Mouse (Mus musculus) hematopoietic stem cell, adult 5-6 weeks (primary cell): Measurements from ENCODE around the gene Nbas. TPM values are rescaled to one million over a fixed set of nuclear protein-coding genes. Genes with fewer than 3 reads are reported as not detected.

Experiments used
- ATAC-seq, 2 experiments: fragments of 125-278 bp in 1 of 2; replicated peaks in 1 of 2; 2 replicates each; pipeline ENCODE4 v1.8.0; 2016 to 2017; ENCODE audit warnings: inconsistent platforms in 2 of 2, mild to moderate bottlenecking in 2 of 2, moderate number of reproducible peaks in 2 of 2, low read depth in 1 of 2, moderate TSS enrichment in 1 of 2; ENCODE audit not compliant: low FRiP score in 2 of 2, poor library complexity in 2 of 2, severe bottlenecking in 2 of 2, insufficient read depth in 1 of 2, low TSS enrichment in 1 of 2
- total RNA-seq: library from RNA; stranded (forward); fragments of 172-1452, 232-1000 nt; gene quantifications from 2 replicates; pipeline ENCODE4 v1.2.3, GENCODE M21; 2017

The Nbas gene
- total RNA-seq, 1 experiment from 2014 or later: 12.4 TPM

DNA sequence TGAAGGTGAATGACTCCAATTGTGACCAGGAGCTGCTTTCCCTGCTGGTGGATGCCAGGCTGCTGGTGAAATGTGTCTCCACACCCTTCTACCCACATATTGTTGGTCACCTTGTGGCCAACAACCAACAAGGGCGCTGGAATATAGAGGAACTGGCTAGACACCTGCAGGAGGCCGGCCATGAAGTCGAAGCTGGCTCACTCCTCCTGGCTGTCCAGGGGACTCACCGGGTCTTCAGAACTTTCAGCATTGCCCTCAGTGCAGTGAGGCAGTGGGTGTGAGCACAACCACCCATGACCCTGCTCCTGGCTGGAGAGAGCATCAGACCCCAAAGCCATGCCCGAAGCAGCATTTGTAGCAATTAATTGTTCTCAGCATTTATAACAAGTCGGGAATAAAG, 314.5 kb downstream of the Nbas start:
- ATAC-seq: no peak

DNA sequence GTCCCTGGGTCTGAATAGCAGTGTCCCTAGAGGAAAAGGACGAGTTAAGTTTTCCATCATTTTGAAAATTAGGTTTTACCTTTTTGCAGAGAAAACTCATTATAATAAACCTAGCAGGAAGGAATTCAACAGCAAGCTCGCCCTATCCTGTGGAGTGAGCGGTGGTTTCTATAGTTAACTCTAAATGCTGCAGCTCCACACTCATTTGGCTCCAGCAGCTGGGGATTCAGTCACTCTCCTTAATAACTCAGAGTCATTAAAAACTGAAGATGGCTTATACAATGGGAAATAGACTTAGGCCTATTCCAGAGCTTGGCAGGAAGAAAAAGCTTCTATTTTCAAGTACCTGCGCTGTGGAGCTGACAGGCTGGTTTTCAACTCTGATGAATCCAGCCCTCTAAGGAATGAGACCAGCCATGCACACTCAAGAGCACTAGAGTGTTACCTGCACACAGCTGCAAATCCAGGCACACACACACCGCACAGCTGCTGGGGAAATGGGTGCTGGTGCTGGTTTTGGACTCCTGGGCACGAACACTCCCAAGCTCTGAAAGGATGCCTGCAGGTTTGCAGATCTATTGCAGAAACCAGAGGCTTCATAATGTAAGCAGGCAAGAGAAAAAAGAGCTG, 316.7 kb downstream of the Nbas start:
- ATAC-seq: no peak

DNA sequence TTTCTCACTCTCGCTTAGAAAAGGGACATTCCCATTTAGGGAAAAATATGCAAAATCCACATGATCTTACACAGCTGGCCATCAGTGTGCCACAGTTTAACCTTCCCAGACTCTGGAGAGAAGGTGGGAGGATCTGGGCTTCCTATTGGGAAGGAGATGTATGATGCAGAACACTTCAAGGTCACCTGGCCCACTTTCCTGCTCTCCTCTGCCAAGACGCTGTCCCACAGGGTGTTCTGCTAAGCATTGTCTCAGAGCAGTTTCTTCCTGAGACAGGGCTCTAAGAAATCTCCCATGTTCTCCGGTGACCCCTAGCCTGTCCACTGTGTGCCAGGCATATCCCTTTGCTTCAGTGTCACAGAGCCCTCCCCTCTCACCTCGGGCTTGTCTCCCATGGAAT, 318.7 kb downstream of the Nbas start:
- ATAC-seq: no peak

GRCm38 (mm10) chr12:13589021-13589420, 320.1 kb downstream of the Nbas start:
- ATAC-seq: no peak

GRCm38 (mm10) chr12:13594746-13595469, 326.0 kb downstream of the Nbas start:
- ATAC-seq: no peak

GRCm38 (mm10) chr12:13597026-13597425, 328.1 kb downstream of the Nbas start:
- ATAC-seq: no peak

GRCm38 (mm10) chr12:13598545-13598944, 329.6 kb downstream of the Nbas start:
- no peak for ATAC-seq

DNA sequence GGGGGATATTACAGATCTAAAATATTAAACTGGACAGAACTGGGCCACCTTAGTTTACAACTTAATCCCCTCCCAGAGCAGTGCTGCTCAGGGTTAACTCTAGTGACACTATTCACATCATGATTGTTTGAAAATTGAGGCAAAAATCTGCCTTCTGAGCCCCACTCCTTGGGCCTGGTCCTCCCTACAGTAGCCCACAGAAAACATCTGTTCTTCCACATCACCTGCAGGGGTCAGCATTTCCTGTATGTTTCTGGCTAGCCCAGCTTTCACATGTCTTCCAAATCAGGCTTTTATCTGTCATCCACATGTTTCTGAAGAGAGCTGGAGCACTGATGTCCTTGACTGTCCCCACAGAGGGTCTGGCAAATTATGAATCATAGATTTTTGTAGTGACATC, 333.5 kb downstream of the Nbas start:
- ATAC-seq: no peak

GRCm38 (mm10) chr12:13607021-13607420, 338.1 kb downstream of the Nbas start:
- ATAC-seq: no peak

- ATAC-seq: no peak
These were observed 340.1 kb downstream of the Nbas start for GRCm38 (mm10) chr12:13609027-13609426.

DNA sequence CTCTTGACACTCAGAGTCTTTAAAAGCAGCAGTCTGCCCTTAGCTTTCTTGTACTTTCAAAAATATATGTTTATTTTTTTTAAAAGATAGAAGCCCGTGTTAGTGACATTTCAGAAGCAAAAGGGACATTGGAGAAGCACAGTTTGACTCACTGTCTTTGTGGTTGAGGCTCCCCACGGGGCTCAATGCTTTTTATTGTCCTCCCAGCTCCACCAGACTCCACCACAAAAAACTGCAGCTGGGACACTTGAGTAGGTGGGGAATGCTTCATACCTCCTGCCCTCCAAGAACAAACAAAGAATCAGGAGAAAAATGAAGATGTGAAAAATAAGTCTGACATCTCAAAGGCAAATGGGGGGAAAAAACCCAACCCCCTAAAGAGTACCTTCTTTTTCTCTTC, 344.1 kb downstream of the Nbas start:
- no peak for ATAC-seq

GRCm38 (mm10) chr12:13615661-13616060, 346.7 kb downstream of the Nbas start:
- no peak for ATAC-seq

DNA sequence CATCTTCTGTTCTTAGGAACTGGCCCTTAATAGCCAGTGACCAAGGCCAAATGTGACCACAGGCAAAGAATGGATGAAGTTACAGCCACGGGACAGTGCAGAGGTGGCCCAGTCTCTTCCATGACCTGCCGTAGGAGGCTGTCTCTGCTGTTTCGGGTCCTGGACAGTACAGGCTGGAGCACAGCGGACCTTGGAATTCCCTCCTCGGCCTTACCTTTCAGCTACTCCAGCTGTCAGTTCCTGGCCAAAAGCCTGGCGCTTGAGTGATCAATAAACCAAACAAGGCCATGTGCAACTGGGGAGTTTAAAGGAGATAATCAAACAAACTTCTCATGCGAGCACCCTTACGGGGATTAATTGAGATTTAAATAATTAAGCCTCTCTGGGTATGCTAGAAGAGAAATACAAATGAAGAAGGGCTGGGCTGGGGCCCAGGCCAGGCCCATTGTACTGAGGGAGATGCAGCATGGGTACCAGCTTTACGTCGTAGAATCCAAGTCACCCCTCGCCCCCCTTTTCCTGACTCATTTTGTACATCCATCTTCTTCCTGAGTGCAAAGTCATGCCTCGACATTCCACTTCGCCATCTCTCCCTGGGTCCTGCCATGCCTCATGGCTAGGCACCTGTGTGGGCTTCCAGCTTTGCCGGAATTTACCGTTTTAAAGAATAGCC, 353.4 kb downstream of the Nbas start:
- no peak for ATAC-seq

DNA sequence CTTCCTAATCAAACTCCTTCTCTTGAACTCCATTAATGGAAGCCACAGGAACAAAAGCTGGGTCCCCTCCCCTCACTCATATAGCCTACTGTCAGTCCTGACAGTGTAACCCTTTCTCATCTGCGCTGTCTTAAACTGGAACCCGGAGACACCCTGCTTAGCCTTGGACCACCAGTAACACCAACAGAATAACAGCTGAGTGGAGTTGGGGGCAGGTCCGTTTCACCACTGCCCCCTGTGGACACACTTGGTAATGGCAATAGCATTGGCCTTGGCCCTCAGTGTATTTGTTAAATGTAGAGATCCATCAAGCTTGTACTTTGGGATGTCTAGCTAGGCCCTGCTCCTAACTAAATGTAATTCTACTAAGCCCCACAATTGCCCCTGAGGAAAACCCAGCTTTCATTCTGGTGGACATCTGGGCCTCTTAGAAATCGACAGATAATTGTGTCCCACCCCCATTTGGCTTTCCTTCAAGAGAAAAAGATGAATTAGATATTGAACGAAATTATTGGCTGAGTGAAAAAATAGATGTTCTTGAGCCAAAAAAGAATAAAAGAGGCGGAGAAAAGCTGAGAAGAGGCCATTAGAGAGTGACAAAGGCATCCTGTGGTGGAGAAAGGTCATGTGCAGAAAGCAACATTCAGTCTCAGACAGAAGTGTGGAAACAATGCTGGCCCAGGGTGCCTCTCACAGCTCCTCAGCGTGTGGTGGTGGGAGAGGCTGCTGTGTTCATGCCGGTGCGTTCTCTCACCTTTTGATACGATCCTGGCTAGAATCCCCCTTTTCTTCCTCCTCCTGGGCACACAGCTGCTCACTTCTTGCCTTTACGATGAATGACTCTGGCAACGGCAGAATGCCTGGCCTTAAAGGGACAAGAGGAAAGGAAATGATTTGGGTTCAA, 358.1 kb downstream of the Nbas start:
- ATAC-seq: no peak
